In genomic region chrX:51019884-51020283, GRCm38 (mm10) we compare ENCODE assay signal across 9 mouse cellular contexts. TPM values are rescaled to one million over a fixed set of nuclear protein-coding genes. Genes with fewer than 3 reads are reported as not detected.
DNase-seq lines count a peak whose midpoint lies in the region; ATAC-seq and TF ChIP-seq lines count a peak whose summit lies in the region.
"Had no signal": no experiment of that assay in that cellular context is flagged by ENCODE, and none has a peak within 500 bp of the region (broad histone marks: within the 10 kb centered on the region; RNA-seq: fewer than 3 reads in every experiment).

No protein-coding gene starts in this region.

- no peak overlapping the region for H3K4me2 ChIP-seq in midbrain, embryonic 13.5 days (replicated peaks)
- no peak overlapping the region for H3K4me2 ChIP-seq in forebrain, embryonic 13.5 days

- TF ChIP-seq CTCF in lung, adult 2 months (IDR thresholded peaks at IDR 0.05; ENCODE audit: insufficient read depth, low read length) = peak; percentile 67

- no peaks in the 10 kb centered on the region for H3K27me3 ChIP-seq in midbrain, embryonic 10.5 days (ENCODE audit: low read depth, poor library complexity, severe bottlenecking)
- no peaks in the 10 kb centered on the region for H3K27me3 ChIP-seq in midbrain, embryonic 13.5 days
- H3K27me3 ChIP-seq in embryonic facial prominence, embryonic 10.5 days (replicated peaks; ENCODE audit: low read depth, poor library complexity, severe bottlenecking) = no peaks in the 10 kb centered on the region
- no peaks in the 10 kb centered on the region for H3K27me3 ChIP-seq in forebrain, embryonic 13.5 days
- H3K27me3 ChIP-seq: embryonic facial prominence, embryonic 13.5 days had no signal

- H3K9me3 ChIP-seq in midbrain, embryonic 10.5 days (replicated peaks) = 0 out of 2 replicates have a peak, but pooled peaks cover 6% of the 10 kb centered on the region
- no peaks in the 10 kb centered on the region for H3K9me3 ChIP-seq in midbrain, embryonic 13.5 days
- no peaks in the 10 kb centered on the region for H3K9me3 ChIP-seq in embryonic facial prominence, embryonic 10.5 days
- H3K9me3 ChIP-seq in forebrain, embryonic 13.5 days (replicated peaks) = no peaks in the 10 kb centered on the region
- H3K9me3 ChIP-seq: embryonic facial prominence, embryonic 13.5 days had no signal

- DNase-seq in midbrain, embryonic 10.5 days (ENCODE audit: low spot score) = peak; percentile 30
- peak; percentile 19 for DNase-seq in adrenal gland, adult 8-10 months
- peak; percentile 38 for DNase-seq in embryonic facial prominence, embryonic 10.5 days (ENCODE audit: low spot score)
- DNase-seq in heart, postnatal 25 days (ENCODE audit: low spot score) = peak; percentile 17
- DNase-seq in lung, adult 2 months = peak; percentile 45
- peak; percentile 7 to 43 for DNase-seq in spleen, postnatal 14 days (ENCODE audit: low spot score in 2 of 2)

- H3K27ac ChIP-seq in midbrain, embryonic 10.5 days (replicated peaks) = no peak overlapping the region
- H3K27ac ChIP-seq in midbrain, embryonic 13.5 days = no peak overlapping the region
- H3K27ac ChIP-seq in embryonic facial prominence, embryonic 10.5 days (replicated peaks) = no peak overlapping the region
- H3K27ac ChIP-seq in forebrain, embryonic 13.5 days = no peak overlapping the region

- no peak overlapping the region for H3K4me3 ChIP-seq in midbrain, embryonic 10.5 days
- H3K4me3 ChIP-seq in midbrain, embryonic 13.5 days (replicated peaks) = no peak overlapping the region
- H3K4me3 ChIP-seq in embryonic facial prominence, embryonic 10.5 days = no peak overlapping the region
- no peak overlapping the region for H3K4me3 ChIP-seq in lung, adult 2 months (replicated peaks; ENCODE audit: extremely low read depth, low read depth, low read length)
- H3K4me3 ChIP-seq in forebrain, embryonic 13.5 days = no peak overlapping the region

- H3K36me3 ChIP-seq in midbrain, embryonic 10.5 days = 0 out of 2 replicates have a peak, but pooled peaks cover 7% of the 10 kb centered on the region
- no peaks in the 10 kb centered on the region for H3K36me3 ChIP-seq in midbrain, embryonic 13.5 days
- no peaks in the 10 kb centered on the region for H3K36me3 ChIP-seq in embryonic facial prominence, embryonic 10.5 days (replicated peaks)
- H3K36me3 ChIP-seq in forebrain, embryonic 13.5 days (ENCODE audit: poor library complexity, severe bottlenecking) = no peaks in the 10 kb centered on the region
- H3K36me3 ChIP-seq: embryonic facial prominence, embryonic 13.5 days had no signal

- no peak for ATAC-seq in midbrain, embryonic 13.5 days
- ATAC-seq in forebrain, embryonic 13.5 days = no peak

- H3K4me1 ChIP-seq in midbrain, embryonic 10.5 days = no peaks in the 10 kb centered on the region
- peaks cover 23% of the 10 kb centered on the region for H3K4me1 ChIP-seq in midbrain, embryonic 13.5 days (replicated peaks)
- H3K4me1 ChIP-seq in embryonic facial prominence, embryonic 10.5 days = 0 out of 2 replicates have a peak, but pooled peaks cover 3% of the 10 kb centered on the region
- peaks cover 2% of the 10 kb centered on the region; the same call in 1 of the 2 replicates for H3K4me1 ChIP-seq in lung, adult 2 months (ENCODE audit: control insufficient read depth, insufficient read depth, low read length)
- peaks cover 4% of the 10 kb centered on the region; the same call in 1 of the 2 replicates for H3K4me1 ChIP-seq in forebrain, embryonic 13.5 days
- H3K4me1 ChIP-seq: embryonic facial prominence, embryonic 13.5 days had no signal

- intact Hi-C loops in heart, postnatal 25 days (cut with DNase I) = loop anchor here (2.0 to 10.0 kb wide), 3 partner anchors 345 to 1143 kb away; no protein-coding TSS in a partner anchor

- TF ChIP-seq POLR2A in lung, adult 2 months (IDR thresholded peaks at IDR 0.05; ENCODE audit: borderline replicate concordance, extremely low read depth, low read depth, low read length) = no peak

- H3K9ac ChIP-seq in midbrain, embryonic 13.5 days (replicated peaks) = no peak overlapping the region
- H3K9ac ChIP-seq in forebrain, embryonic 13.5 days = no peak overlapping the region
- H3K9ac ChIP-seq: embryonic facial prominence, embryonic 13.5 days had no signal

- 41% methylated on average over 2 of the region's 2 CpGs for WGBS in midbrain, embryonic 10.5 days
- WGBS in midbrain, embryonic 13.5 days = 33% methylated on average over 2 of the region's 2 CpGs
- WGBS in embryonic facial prominence, embryonic 10.5 days = 21% methylated on average over 2 of the region's 2 CpGs
- 41% methylated on average over 2 of the region's 2 CpGs for WGBS in lung, adult 2 months
- 37% methylated on average over 2 of the region's 2 CpGs for WGBS in forebrain, embryonic 13.5 days

RNA-seq across cellular contexts. Expression of gene Rap2c, which starts 2.1 kb away (rescaled TPM):
- polyA plus RNA-seq in midbrain, embryonic 10.5 days (2016; fragmentation: Nextera tagmentation; extraction: Ambion mirVana) = 15.6 and 16.4 TPM in 2 replicates
- polyA plus RNA-seq in midbrain, embryonic 13.5 days (2015; fragmentation: Nextera tagmentation; extraction: Ambion mirVana) = 18.3 and 18.4 TPM in 2 replicates
- 10 to 100 TPM; 24.7 to 32.3 (median 26.7) TPM for total RNA-seq in adrenal gland, adult 8-10 months (2022)
- polyA plus RNA-seq in embryonic facial prominence, embryonic 10.5 days (2016; fragmentation: Nextera tagmentation; extraction: Ambion mirVana) = 38.6 and 39.3 TPM in 2 replicates
- total RNA-seq in heart, postnatal 25 days (2021) = 10 to 100 TPM; 20.9 to 21.7 TPM
- 2.0 and 3.8 TPM in 2 replicates for polyA plus RNA-seq in lung, adult 2 months (2012; rRNA removed)
- polyA plus RNA-seq in forebrain, embryonic 13.5 days (2015; fragmentation: Nextera tagmentation; extraction: Ambion mirVana) = 14.6 and 16.4 TPM in 2 replicates
